Mouse (Mus musculus) activated CD4-positive, CD25-positive, alpha-beta regulatory T cell, adult 4 months (primary cell): ENCODE data around the gene Cfap99. TPM values are rescaled to one million over a fixed set of nuclear protein-coding genes. Genes with fewer than 3 reads are reported as not detected.
A peak's percentile ranks its signal among the peaks of the same experiment; 100 is the strongest.

Experiments used
- ATAC-seq: one replicate; pipeline ENCODE4 v1.8.0; 2017
- polyA plus RNA-seq, 2 experiments: library from polyadenylated mRNA; unstranded; fragments of 100-300 nt; shearing (Covaris generic); gene quantifications; one replicate each; pipeline ENCODE4 v1.2.1; 2017

Cfap99 gene
- polyA plus RNA-seq: not detected

DNA sequence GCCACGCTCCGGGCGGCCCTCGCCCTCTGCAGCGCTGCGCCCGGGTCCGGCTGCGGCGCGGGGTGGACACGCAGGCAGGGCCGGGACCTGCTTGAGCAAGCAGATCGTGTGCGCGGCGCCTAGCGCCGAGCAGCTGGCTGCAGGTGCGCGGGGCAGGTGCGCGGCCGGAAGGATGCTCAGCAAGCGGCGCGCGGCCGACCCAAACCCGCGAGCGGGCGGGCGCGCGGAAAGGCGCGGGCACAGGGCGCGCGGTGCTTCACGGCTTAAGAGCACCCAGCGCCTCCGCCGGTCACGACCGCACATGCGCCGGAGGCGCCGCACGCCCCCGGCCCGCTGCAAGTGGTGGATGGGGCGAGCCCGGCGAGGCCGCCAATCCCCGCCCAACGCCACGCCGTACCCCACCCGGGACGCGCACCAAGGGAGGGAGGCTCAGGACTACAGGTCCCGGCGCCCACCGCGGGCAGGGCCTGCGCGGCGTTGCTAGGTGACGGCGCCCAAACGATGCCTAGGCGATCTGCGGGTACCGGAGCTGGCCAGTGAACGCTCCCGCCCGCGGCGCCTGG, at the start of gene Cfap99, which contains the start of gene Zfyve28:
Cfap99 (plus strand) TSS at position 447 of the 563 bp plus-strand sequence.
Zfyve28 (minus strand) TSS at position 296 of the 563 bp plus-strand sequence.
- no peak for ATAC-seq

DNA sequence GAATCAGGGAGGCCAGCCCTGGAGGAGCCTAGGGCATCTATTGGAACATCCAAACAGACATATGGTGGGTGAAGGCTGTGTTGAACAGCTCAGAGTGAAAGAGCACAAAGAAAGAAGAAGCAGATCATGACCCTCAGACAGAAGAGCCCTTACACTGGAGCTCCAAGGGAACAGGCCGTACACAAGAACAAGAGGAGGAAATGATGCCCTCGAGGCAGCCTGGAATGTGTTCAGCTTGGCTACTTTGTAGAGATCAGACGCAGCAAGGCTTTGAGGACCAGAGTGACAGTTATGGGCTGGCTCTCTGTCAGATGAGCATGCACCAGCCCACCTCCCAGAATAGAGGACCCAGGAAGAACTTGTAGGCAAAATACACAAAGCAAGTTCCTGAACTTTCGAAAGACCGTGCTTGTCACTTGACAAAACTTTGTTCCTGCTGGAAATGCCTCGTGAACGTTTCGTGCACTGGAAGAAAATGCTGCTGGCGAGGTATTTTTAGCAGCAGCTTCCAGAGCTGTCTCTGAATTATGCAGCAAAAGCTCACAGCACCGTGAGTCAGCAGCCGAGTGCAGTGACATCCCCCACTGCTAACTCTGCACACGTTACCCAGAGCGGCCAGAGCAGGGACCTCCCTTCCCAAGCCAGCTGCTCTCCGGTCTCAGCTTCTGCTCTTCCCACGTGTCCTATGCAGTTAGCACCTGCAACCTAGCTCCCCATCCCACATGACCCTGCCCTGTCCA, 46.0 kb upstream of the Cfap99 start:
- ATAC-seq: no peak

DNA sequence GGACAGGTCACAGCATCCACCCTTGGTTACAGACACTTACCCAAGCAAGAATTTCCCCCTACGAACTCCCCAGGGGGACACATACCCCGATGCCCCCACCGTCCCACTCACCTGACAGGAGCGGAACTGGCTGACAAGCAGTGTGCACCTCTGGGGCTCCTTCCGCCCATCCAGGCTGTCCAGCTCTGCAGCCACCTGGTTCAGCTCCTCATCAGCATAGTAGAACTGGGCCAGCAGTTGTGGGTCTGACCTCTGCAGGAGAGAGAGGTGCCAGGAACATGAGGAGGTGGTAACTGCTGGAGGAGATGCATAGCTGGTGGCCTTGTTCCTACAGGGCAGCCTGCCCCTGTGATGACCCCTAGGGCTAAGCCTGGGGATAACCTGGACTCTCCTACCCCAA, 45.3 kb upstream of the Cfap99 start:
- ATAC-seq: no peak

DNA sequence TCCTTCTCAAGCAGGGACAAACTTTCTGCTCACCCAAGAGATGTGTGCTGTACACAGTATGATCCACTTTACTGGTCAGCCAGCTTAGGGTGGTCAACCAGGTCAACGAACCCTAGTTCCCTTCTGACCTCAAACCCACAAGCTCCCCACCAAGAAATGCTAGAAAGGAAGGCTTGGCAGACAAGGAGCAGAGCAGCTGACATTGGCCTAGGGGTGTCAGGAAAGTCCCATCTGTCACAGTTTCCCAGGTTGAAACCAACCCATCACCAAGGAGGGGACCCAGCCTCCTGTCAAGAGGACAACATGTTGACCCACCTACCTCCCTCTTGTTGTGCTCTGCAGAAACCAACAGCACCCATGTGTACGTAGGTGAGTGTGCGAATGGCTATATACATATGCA, 42.0 kb upstream of the Cfap99 start:
- ATAC-seq: no peak

DNA sequence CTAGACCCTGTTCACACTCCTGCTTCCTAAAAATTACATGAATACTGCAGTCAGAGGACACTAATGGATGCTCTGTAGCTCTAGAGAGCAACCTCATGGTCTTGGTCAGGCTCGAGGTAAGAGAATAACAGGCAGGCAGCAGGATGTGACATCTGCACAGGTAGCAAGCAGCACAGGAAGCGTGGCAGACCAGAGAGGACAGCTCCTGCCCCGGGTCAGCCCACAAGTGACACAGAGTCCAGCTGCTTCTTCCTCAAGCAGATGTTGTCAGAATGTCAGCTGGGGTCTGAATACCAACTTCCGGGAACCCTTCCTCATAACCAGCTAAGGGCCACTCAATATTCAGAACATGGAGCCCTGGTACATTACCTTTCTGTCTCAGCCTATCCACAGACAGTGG, 39.3 kb upstream of the Cfap99 start:
- peak; percentile 32 for ATAC-seq

DNA sequence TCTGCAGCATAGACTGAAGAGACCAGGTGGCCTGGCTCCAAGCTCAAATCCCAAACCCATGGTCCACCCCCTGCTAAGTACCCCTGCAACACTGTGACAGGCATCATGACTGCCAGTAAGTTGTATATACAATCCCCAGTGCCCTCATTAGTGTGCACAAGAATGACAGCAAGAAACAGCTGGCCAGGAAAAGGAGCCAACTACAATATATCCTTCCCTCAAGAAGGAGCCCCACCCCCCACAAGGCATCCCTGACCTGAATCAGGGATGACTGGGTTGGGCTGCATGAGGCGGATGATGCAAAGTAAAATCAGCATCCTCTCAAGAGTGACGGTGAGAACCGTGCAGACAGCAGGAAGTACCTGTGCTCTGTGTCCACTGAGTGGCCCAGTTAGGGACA, 38.3 kb upstream of the Cfap99 start:
- ATAC-seq: no peak

DNA sequence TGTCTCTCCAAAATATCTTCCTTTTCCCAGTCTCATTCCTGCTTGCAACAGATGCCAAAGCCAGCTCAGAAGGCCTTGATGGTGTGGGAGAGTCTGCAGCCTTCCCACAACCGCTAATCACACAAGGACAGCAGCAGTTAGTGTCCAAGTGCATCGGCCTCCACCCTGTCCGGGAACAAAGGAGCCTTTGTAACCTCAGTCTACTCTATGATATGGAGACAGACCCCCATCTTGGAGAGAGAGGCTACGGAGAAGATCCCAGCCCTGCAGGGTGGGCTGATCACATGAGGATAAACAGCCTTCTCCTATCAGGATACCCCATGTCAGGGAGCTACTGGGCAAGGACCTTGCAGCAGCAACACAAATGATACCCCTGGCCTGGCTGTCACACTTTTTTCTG, 36.6 kb upstream of the Cfap99 start:
- no peak for ATAC-seq

DNA sequence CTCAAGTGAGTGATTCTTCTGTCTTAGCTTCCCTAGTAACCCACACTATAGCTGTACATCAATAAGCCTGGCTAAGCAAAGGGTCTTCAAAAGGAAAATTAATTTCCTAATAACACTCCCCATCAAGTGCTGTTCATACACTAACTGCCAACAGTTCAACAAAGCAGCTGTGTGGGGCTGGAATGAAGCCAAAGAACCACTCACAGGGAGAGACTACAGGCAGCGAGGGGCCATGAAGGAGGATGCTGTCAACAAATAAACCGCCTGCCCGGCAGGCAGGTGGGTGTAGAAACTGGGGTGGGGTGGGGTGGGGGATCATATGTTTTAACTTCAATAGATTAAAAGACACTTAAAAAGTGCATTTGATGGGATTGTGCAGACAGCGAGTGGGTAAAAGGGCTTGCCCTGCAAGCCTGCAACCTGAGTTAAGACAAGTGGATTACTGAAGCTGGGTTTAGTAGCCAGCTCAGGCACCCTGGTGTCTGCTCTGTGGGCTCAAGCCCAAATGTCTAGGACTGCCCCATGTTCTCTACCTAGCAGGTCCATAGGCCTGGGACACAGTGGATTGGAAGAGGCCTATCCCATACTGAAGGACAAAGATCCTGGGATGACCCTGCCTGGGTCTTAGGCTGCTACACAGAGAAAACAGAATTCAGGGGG, 36.0 kb upstream of the Cfap99 start:
- no peak for ATAC-seq

DNA sequence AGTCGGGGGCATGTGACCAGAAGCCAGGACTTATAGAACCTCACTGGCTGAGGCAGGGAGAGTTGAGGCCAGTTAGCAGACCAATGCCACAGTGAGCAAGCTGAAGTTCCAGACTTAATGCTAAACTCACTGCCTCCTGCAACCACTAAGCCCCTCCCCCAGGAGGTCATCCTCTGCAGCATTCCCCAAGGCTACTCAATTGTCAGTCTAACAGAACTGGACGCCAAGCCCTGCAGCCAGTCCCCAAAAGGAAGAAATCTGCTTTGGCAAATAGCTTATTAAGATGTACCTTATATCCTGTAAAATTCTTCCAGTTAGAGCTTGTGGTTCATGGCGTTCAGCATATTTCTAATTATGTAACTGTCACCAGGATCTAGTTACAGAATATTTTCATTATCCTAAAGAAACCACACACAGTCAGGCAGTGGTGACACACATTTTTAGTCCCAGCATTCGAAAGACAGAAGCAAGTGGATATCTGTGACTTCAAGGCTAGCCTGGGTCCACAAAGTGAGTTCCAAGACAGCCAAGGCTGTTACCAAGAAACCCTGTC, 35.4 kb upstream of the Cfap99 start:
- no peak for ATAC-seq

DNA sequence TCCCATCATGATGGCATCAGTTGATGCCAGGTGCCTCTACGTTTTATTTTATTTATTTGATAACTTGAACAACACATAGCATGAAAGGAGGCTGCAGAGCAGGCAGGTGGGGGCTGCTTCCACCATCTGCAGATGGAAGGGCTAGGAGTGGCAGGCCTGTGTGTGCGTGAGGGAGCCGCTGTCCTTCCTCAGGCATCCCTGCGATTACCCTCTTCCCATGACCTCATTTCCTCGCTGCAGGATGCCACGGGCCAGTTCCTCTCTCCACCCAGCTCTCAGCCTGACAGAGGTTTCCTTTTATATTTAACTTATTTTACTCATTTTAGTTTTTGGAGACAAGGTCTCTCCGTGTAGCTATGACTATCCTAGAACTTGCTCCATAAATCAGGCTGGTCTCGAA, 34.1 kb upstream of the Cfap99 start:
- ATAC-seq: no peak

DNA sequence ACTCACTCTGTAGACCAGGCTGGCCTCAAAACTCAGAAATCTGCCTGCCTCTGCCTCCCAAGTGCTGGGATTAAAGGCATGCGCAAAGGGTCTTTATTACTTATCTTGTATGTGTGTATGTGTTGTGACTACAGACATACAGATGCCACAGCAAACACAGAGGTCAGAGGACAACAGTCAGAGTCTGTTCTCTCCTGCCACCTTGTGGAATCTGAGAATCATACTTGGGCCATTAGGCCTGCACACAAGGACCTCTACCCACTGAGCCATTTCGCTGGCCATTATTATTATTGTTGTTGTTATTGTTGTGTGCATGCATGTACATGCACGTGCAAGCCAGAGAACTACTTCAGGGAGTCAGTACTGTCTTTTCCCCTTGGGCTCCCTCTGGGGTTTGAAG, 33.2 kb upstream of the Cfap99 start:
- ATAC-seq: no peak

DNA sequence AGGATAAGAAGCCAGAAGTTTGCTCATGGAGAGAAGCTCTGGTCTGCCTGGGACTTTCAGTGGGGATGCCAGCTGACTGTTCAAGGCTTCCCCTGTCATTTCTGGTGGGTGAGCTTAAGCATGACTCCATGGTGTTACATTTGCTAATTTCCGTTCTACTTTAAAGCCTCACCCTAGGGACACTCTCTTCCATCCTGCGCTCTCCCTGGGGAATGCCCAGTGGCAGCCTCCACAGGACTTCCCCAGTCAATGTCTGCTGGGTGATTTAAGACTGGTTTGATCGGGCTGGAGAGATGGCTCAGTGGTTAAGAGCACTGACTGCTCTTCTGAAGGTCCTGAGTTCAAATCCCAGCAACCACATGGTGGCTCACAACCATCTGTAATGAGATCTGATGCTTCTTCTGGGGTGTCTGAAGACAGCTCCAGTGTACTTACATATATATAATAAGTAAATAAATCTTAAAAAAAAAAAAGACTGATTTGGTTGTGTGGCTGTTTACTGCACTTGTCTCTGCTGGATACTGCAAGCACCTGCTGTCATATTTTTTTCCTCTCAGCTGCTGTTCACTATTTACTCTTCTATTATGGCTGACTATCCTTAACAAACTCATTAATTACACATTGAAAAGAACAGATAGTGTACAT, 29.1 kb upstream of the Cfap99 start:
- ATAC-seq: no peak

DNA sequence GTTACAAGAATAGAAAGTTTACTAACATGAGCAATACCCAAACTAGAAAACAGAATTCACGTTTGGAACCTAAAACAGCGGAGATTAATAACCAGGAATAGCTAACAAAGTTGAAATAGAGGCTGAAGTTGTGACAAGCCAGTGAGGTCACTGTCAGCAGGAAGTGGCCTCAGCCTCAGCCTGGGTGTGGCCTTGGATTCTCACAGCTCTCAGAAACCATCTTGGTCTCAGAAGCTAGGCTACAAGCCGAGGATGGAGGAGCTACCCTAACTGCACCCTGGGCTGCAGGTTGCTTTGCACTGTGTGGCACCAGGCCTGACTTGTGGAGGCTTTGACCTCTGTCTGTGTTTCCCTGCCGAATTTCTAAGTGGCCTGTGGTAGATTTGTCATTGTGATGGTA, 22.3 kb upstream of the Cfap99 start:
- no peak for ATAC-seq

DNA sequence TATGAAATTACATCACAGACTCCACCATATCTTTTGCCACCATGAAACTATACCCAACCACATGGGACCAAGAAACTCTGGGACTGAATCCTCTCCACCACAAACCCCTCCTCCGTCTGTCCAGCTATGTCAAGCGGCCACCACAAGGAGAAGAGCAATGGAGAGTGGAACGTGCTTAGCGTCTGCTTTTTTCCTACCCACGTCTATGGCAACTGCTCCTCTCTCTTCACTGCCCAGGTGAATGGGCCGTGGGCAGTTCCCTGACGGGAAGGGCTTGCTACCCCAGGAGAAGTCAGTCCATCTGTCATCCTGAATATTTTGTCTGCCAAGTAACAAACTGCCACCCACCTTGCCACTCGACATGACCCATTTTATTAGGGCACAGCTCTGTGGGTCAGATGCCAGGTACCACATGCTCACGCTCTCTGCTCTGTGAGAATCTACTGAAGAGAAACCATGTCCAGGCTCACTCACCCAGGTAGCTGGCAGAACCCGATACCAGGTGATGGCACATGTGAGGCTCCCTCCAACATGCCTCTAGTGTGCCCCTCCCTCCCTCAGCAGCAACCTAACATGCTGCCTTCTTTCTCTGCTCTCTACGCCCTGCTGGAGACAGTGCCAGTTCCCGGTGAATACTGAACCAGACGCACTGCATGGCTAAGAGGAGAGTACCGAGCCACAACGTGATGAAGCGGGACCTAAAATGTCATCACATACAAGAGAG, 19.0 kb upstream of the Cfap99 start:
- ATAC-seq: no peak

DNA sequence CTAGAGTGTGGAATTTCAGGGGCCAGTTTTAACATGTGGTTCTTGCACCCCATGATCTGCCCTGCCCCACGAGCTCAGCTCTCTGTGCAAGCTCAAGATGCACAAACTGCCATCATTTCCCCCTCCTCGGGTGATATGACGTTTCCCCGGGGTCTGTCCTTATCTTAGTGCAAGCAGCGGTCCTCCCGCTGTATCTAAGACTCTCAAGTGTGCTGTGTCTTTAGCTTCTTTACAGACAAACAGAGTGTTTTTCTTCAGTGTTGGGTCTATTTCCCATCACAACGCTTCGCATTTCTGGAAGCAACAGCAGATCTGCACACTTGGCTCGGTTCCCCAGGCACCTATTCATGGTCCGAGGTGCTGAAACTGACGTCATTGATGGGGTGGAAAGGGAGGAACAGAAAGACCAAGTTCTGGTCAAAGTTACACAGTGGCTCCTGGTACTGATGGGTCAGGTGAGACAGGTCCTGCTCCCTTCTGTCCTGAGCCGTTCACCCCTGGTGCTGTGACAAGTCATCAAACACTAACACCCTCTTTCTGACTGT, 18.4 kb upstream of the Cfap99 start:
- ATAC-seq: no peak

DNA sequence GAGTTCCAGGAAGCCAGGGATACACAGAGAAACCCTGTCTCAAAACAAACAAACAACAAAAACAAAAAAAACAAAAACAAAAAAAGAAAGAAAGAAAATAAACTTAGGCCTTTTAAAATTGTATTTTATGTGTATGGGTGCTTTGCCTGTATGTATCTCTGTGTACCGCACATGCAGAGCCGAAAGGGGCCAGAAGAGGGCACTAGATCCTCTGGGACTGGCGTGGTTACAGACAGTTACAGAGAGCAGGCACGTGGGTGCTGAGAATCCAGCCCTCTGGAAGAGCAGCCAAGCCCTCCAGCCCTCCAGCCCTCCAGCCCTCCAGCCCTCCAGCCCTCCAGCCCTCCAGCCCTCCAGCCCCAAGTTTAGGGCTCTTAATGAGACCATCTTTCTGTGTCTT, 16.7 kb upstream of the Cfap99 start:
- ATAC-seq: no peak

DNA sequence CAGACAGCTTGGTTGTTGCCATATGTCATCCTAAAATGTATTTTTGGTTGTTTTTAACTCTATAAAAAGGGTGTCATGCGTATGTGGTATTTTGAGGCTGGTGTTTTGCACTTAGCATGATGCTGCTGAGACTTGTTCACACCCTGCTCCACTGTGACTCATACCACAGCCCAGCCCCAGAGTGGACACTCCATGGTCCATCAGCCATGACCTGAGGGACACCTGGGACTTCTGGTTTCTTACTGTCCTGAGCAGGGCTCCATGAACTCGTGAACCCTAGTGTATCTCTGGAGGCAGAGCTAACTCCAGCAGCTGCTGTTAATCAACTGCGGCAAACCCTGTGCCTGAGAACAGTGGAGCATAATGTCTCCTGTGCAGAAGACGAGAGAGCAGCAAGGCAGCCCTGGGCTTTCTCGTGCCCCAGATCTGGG, 15.1 kb upstream of the Cfap99 start:
- no peak for ATAC-seq

DNA sequence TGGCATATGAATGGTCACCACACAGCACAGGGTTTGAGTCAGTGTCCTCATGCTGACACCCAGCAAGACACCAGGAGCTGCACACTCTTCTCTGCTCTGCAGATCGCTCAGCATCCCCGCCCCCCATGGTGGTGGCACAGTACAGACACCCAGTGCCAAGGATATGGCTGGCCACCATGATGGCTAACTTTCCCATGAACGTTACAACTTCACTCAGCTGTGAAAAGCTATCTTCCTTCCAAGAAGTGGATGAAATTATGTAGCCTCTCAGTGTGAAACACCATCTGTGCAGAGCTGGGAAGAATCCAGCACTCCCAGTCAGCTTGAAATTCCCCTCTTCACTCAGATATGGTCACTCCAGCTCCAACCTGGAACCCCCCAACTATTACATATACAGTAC, 14.1 kb upstream of the Cfap99 start:
- ATAC-seq: no peak

DNA sequence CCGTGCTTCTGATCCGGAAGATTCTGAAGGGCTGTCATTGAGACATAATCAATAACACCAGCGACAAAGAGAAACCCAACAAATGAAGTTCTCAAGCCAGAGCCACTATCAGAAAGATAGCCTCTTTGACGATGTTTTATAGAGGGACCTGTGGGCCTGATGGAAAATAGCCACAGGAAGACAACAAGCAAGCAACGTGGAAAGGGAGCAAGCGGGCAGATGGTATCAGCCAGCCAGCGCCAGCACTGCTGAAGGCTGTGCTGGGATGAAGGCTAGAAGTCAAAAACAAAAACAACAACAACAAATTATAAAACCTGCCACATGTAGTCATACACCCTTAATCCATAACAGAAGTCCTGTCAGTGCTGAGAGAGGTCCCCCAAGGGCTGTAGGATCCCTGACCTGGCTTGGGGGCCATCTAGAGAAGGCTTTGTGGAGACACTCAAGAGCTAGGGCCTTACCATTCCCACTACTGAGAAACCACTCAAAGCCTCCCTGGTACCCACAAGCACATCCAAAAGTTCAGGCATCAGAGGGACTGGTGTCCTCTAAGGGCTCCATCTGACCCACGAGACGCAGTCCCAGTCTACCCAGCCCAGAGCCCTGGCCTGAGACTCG, 13.6 kb upstream of the Cfap99 start:
- ATAC-seq: no peak

DNA sequence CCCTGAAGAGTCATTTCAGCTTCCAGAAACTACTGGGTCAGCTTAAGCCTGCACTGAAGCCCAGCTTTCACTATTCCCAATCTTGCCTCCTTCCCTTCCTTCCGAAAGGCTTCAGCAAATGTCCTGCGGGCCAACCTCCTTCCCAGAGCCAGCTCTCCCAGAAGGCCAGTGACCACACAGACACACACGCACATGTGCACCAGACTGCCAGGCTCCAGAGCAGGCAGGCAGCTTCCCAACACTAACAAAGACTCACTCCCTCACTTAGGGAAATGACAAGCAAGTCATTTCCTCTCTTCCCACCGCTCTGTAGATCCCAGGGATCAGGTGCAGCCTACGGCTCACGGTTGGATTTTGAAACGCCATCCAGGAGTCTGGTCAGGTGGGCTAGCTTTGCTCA, 12.2 kb upstream of the Cfap99 start:
- ATAC-seq: no peak

DNA sequence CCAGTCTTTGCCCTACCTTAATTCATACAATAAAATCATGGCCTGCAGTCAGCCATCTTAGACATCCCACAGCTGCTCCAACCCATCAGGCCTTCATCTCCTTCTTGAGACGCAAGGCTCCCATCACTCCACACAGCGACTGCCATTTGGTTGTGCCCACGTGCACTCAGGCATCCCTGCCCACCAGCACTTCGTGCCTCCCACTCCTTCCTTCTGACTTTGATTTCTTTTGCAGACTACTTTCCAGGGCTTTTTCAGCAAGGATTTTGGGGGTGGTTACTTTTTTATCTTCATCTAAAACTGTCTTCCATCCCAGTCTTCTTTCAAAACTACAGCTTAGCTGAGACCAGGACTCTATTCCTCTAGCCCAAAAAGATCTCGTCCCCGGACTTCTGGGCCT, 11.7 kb upstream of the Cfap99 start:
- ATAC-seq: no peak

DNA sequence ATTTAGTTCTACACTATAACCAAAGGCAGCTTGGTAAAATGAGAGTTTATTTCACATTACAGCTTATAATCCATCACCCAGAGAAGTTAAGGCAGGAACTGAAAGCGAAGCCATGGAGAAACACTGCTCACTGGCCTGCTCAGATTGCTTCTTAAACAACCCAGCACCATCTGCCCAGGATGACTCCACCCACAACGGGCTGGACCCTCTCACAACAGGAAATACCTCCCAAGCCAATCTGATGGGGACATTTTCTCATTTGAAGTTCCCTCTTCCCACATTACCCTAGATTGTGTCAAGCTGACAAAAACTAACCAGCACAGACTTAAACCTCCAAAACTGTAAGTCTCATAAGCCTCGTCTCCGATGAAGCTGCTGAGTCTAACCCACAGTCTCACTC, 10.3 kb upstream of the Cfap99 start:
- ATAC-seq: no peak
